Mouse (Mus musculus) urinary bladder, adult 18-20 months (tissue): ENCODE data around the gene Zfp292.

Experiments
- DNase-seq, 2 experiments: peaks; one replicate each; pipeline ENCODE4 v3.0.0; 2022; ENCODE audit warnings: low spot score in 2 of 2, mixed read lengths in 2 of 2

Zfp292 gene

DNA sequence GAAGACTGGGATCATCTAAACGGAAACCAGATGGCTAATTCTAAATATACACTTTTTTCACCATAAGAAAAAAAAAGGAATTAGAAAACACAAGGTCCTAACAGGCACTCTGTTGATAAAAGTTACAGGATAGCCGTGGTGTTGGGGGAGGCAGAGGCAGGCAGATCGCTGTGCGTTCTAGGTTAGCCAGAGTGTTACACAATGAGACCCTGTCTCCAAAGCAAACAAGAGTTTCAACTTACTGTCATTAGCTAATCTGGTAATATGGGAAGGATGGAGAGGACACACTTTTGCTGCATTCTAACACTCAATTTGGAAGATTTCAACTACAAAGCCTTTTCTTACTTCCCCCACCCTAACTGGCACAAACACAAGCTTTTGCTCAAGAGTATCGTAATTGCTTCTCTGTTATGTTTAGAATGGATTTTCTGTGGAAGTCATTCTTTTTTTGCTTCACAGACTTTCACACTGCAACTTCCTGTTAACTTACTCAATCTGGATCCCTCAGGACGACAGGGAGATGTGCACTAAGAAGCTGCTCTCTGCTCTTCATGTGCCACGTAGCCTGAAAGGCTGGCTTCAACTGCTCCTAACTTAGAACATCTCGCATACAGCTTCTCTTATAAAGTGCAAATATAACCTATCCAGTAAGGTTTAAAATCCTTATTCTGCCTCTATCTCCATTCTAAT lies 85.3 kb downstream of the Zfp292 start:
- DNase-seq, result no peak

DNA sequence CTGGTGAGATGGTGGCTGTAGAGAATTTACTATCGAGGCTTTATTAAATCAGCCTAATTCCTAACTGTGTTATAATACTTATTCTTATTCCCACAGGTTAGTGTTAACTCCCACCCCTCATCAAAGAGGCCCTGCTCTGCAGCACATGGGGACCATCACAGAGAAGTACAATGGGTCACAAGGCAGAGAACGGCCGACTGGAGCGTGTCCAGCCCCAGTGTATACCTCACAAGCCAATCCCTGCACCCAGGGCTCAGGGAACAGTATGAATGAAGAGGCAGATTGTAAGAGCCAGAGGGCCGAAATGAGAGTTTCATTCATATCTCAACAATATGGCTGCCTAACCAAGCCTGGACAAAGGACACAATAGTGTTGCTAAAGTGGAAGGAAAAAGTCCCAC lies 86.5 kb downstream of the Zfp292 start:
- no peak for DNase-seq

GRCm38 (mm10) chr4:34786476-34786875 lies 96.3 kb downstream of the Zfp292 start:
- DNase-seq, result no peak

GRCm38 (mm10) chr4:34785646-34786045 lies 97.1 kb downstream of the Zfp292 start:
- DNase-seq, result no peak

- no peak for DNase-seq
Observed at GRCm38 (mm10) chr4:34784865-34785264, 97.9 kb downstream of the Zfp292 start.

DNA sequence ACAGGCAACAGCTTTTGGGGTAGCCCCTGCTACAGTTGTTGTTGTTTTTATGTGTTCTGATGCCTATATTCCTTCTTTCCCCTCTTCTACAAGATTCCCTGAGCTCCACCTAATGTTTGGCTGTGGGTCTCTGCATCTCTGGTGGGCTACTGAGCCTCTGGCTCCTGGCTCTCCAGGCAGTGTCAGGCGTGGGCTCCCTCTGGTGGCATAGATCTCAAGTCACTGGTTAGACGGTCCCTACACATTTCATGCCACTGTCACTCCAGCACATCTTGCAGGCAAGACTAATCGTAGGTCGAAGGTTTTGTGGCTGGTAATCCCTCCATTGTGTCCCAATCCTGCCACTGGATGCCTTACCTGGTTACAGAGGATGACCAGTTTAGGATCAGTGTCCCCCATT lies 100.0 kb downstream of the Zfp292 start:
- no peak for DNase-seq

GRCm38 (mm10) chr4:34777677-34778527 lies 104.9 kb downstream of the Zfp292 start, which contains the start of gene Smim8:
Gene Smim8, minus strand, starts transcription at chr4:34778423.
- peak; percentile 77 to 85 for DNase-seq

DNA sequence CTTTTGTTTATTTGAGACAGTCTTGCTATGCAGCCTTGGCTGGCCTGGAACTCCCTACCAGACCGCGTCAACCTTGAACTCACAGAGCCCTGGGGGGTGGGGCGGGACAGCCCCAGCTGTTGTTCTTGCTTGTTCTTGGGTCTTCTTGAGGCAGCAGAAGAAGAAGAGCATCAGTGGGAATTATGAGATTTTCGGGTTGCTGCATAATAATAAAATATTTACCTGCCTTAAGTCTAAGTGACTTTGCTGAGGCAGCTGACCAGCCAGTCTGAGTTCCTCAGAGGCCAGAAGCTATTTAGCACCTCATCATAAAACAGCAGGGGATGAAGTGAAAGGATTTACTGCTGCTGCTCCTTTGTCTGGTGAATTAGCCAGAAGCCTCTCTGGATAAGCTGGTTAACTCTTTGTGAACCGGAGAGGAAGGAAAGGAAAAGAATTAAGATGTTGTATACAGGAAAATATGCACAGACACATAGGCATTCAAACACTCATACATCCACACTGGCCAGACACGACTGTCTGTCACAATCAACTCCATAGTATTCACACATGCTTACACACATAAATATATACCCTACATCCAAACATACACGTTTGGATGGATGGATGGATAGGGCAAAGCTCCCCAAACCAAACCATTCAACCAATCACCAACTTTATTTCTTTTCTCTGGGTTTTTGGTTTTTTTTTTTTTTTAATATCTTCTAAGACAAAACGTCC lies 110.9 kb downstream of the Zfp292 start:
- DNase-seq, result no peak

DNA sequence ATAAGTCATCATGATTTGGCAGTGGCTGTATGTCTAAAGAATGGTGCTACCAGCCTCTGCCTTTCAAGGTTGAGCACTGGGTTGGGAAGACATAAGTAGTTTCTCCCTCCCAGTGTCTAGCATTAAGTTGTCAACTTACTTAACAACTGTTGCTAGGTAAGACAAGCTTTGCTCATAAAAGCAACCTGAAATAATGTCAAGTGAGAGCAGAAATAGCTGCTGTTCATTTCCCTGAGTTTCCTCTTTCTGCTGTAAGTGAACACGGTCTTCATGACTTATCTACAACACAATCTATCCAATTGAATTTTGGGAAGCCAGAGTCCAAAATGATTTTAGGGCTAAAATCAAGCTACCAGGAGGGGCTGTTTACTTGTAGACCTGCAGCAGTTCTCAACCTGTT lies 126.6 kb downstream of the Zfp292 start, which contains the start of gene Gm136:
TSS of gene Gm136 (minus strand) at position 101 of the 400 bp plus-strand sequence.
- no peak for DNase-seq
